Mouse (Mus musculus): ENCODE data around the gene Pan2.
"Not testable (repeated sequence)": the region's sequence is repeated elsewhere in the genome, so short reads cannot be mapped to it uniquely, and the experiment has no call there.

Pan2 gene

GRCm38 (mm10) chr10:128303126-128304021 lies at the start of gene Pan2:
Gene Pan2, plus strand, starts transcription at chr10:128303335.
- DNase-seq (ENCODE audit: inconsistent age in 2 of 2, low spot score in 1 of 2) = peak; percentile 99 to 100

- DNase-seq (ENCODE audit: inconsistent age in 2 of 2, low spot score in 1 of 2) = peak in 1 of 2 experiments; percentile 74
Measured at GRCm38 (mm10) chr10:128253677-128254255, 49.4 kb upstream of the Pan2 start, which contains the start of gene Apon. Gene Apon, plus strand, starts transcription at chr10:128254096.

- no peak for DNase-seq (ENCODE audit: inconsistent age in 2 of 2, low spot score in 1 of 2)
Measured at GRCm38 (mm10) chr10:128255925-128256324, 47.2 kb upstream of the Pan2 start.

- DNase-seq (ENCODE audit: inconsistent age in 2 of 2, low spot score in 1 of 2) = no peak
Measured at GRCm38 (mm10) chr10:128256328-128256727, 46.8 kb upstream of the Pan2 start.

GRCm38 (mm10) chr10:128258953-128259352 lies 44.2 kb upstream of the Pan2 start:
- DNase-seq (ENCODE audit: inconsistent age in 2 of 2, low spot score in 1 of 2) = no peak

- no peak for DNase-seq (ENCODE audit: inconsistent age in 2 of 2, low spot score in 1 of 2)
Measured at GRCm38 (mm10) chr10:128259946-128260345, 43.2 kb upstream of the Pan2 start.

GRCm38 (mm10) chr10:128260376-128260775 lies 42.8 kb upstream of the Pan2 start:
- DNase-seq (ENCODE audit: inconsistent age in 2 of 2, low spot score in 1 of 2) = peak; percentile 53 to 55

- DNase-seq (ENCODE audit: inconsistent age in 2 of 2, low spot score in 1 of 2) = no peak
Measured at GRCm38 (mm10) chr10:128262300-128262699, 40.8 kb upstream of the Pan2 start.

GRCm38 (mm10) chr10:128263393-128264310 lies 39.5 kb upstream of the Pan2 start:
- DNase-seq (ENCODE audit: inconsistent age in 2 of 2, low spot score in 1 of 2) = no peak

GRCm38 (mm10) chr10:128268371-128268770 lies 34.8 kb upstream of the Pan2 start, which contains the start of gene Apof:
Gene Apof, plus strand, starts transcription at chr10:128268671.
- DNase-seq (ENCODE audit: inconsistent age in 2 of 2, low spot score in 1 of 2) = peak; percentile 43 to 76

- DNase-seq (ENCODE audit: inconsistent age in 2 of 2, low spot score in 1 of 2) = peak; percentile 25 to 61
Measured at GRCm38 (mm10) chr10:128269206-128269910, 33.8 kb upstream of the Pan2 start.

GRCm38 (mm10) chr10:128270287-128270841 lies 32.8 kb upstream of the Pan2 start, which contains the start of gene Stat2:
Gene Stat2, plus strand, starts transcription at chr10:128270559.
- peak; percentile 99 for DNase-seq (ENCODE audit: inconsistent age in 2 of 2, low spot score in 1 of 2)

- no peak for DNase-seq (ENCODE audit: inconsistent age in 2 of 2, low spot score in 1 of 2)
Measured at GRCm38 (mm10) chr10:128270866-128271265, 32.3 kb upstream of the Pan2 start.

GRCm38 (mm10) chr10:128271883-128272282 lies 31.3 kb upstream of the Pan2 start:
- DNase-seq (ENCODE audit: inconsistent age in 2 of 2, low spot score in 1 of 2) = peak in 1 of 2 experiments; percentile 72

GRCm38 (mm10) chr10:128272819-128273439 lies 30.2 kb upstream of the Pan2 start:
- DNase-seq (ENCODE audit: inconsistent age in 2 of 2, low spot score in 1 of 2) = not testable (repeated sequence)

GRCm38 (mm10) chr10:128275374-128275773 lies 27.8 kb upstream of the Pan2 start:
- not testable (repeated sequence) for DNase-seq (ENCODE audit: inconsistent age in 2 of 2, low spot score in 1 of 2)

- DNase-seq (ENCODE audit: inconsistent age in 2 of 2, low spot score in 1 of 2) = no peak
Measured at GRCm38 (mm10) chr10:128278158-128278557, 25.0 kb upstream of the Pan2 start.

- no peak for DNase-seq (ENCODE audit: inconsistent age in 2 of 2, low spot score in 1 of 2)
Measured at GRCm38 (mm10) chr10:128280943-128281342, 22.2 kb upstream of the Pan2 start.

GRCm38 (mm10) chr10:128281682-128282081 lies 21.5 kb upstream of the Pan2 start:
- DNase-seq (ENCODE audit: inconsistent age in 2 of 2, low spot score in 1 of 2) = no peak
